Mouse (Mus musculus) heart, adult 2 months (tissue): ENCODE results near the gene Cfap99.

ENCODE experiments used
- CTCF ChIP-seq: fragments of 200-600 bp; IDR thresholded peaks from 2 replicates; pipeline ENCODE4 v1.8.1; 2022; ENCODE audit warnings: antibody characterized with exemption, mild to moderate bottlenecking, moderate library complexity
- POLR2A ChIP-seq: fragments of 200-500 bp; IDR thresholded peaks from 2 replicates; pipeline ENCODE4 v1.6.1; 2011; ENCODE audit warnings: mild to moderate bottlenecking, low read depth, low read length, control low read depth; ENCODE audit not compliant: insufficient read depth

DNA sequence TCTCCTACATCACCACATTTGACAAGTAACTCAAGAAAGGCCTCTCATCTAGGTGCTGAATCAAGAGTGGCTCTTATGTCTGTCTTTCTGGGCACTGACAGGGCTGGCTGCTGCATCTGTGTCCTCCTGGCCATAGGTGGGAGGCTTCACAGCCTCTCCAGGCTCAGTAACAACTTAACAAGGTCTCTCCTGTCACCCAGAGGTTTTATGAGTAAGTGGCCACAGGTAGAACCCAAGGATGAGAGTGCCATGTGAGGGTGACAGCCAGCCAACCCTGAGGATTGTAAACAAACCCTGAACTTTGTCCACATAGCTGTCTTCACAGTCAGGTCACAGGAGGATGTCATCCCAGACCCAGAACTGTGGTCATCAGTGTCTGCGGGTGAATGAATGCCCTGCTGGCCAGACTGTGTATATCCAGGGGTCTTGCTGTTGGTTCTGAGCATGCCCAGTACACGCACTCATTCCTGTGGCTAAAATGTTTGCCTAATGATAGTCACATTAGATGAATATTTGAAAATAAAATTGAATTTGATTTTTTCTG, 31.2 kb downstream of the Cfap99 start:
- TF ChIP-seq CTCF (no peak), POLR2A (no peak)
